Mouse (Mus musculus) bone marrow, adult 2 months (tissue): Measurements from ENCODE around the gene Thbs3.

Experiments used
- CTCF ChIP-seq: fragments of 200-500 bp; IDR thresholded peaks from 2 replicates; pipeline ENCODE4 v1.5.1; 2011; ENCODE audit warnings: low read length, control low read depth; ENCODE audit not compliant: control insufficient read depth, insufficient read depth
- POLR2A ChIP-seq: fragments of 200-500 bp; IDR thresholded peaks from 2 replicates; pipeline ENCODE4 v1.6.1; 2011; ENCODE audit warnings: low read depth, mild to moderate bottlenecking, control low read depth, low read length, borderline replicate concordance; ENCODE audit not compliant: control insufficient read depth

DNA sequence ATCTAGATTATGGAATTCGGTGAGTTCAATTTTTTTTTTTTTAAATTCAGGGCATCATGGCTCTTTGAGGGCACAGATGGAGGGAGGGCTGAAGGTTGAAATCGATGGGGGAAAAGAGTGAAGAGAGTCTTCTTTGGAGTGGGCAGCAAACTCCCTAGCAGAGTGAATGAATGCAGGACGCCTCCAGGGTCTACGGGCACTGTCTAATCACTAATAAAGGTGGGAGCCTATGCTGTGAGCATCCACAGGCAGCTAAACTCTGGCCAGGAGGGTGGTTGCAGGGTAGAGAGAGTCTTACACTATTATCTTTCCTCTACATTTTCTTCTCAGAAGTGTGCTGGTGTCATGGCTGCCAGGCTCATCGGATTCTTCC lies 11.9 kb upstream of the Thbs3 start:
- no peak for TF ChIP-seq CTCF
- TF ChIP-seq POLR2A, result no peak
